Mouse (Mus musculus): ENCODE data around the gene Qser1. TPM values are rescaled to one million over a fixed set of nuclear protein-coding genes. Genes with fewer than 3 reads are reported as not detected.
"Not testable (repeated sequence)": the region's sequence is repeated elsewhere in the genome, so short reads cannot be mapped to it uniquely, and the experiment has no call there.

Gene Qser1
- polyA plus RNA-seq, 1 experiment from 2014 or later, result 15.2 TPM

- ATAC-seq (ENCODE audit: low FRiP score) (no peak), DNase-seq (ENCODE audit: low spot score, missing footprints) (no peak)
- Histone ChIP-seq H3K4me3 (ENCODE audit: low read depth, low read length) (no peak overlapping the region), H3K9ac (ENCODE audit: low read length) (no peak overlapping the region), H3K4me1 (ENCODE audit: control insufficient read depth, insufficient read depth, low read length) (no peaks in the 10 kb centered on the region), H3K36me3 (ENCODE audit: control insufficient read depth, insufficient read depth, low read length) (no peaks in the 10 kb centered on the region), H3K4me2 (no peak overlapping the region), H3K27me3 (ENCODE audit: control insufficient read depth, insufficient read depth, low read length) (no peaks in the 10 kb centered on the region), H3K9me3 (ENCODE audit: control insufficient read depth, low read length) (no peaks in the 10 kb centered on the region), H3K27ac (ENCODE audit: low read depth, low read length) (no peak overlapping the region)
Observed at GRCm38 (mm10) chr2:104840974-104841373, 24.4 kb upstream of the Qser1 start.

- no peak overlapping the region for H3K4me2 ChIP-seq
- no peak overlapping the region for H3K27ac ChIP-seq (ENCODE audit: low read depth, low read length)
- no peaks in the 10 kb centered on the region for H3K27me3 ChIP-seq (ENCODE audit: control insufficient read depth, insufficient read depth, low read length)
- DNase-seq (ENCODE audit: low spot score, missing footprints), result no peak
- no peaks in the 10 kb centered on the region for H3K9me3 ChIP-seq (ENCODE audit: control insufficient read depth, low read length)
- ATAC-seq (ENCODE audit: low FRiP score), result no peak
- no peaks in the 10 kb centered on the region for H3K4me1 ChIP-seq (ENCODE audit: control insufficient read depth, insufficient read depth, low read length)
- no peaks in the 10 kb centered on the region for H3K36me3 ChIP-seq (ENCODE audit: control insufficient read depth, insufficient read depth, low read length)
- no peak overlapping the region for H3K4me3 ChIP-seq (ENCODE audit: low read depth, low read length)
- no peak overlapping the region for H3K9ac ChIP-seq (ENCODE audit: low read length)
- 89% methylated on average over 2 of the region's 2 CpGs for WGBS
Observed at GRCm38 (mm10) chr2:104832486-104832885, 15.9 kb upstream of the Qser1 start.

- Histone ChIP-seq H3K27me3 (ENCODE audit: control insufficient read depth, insufficient read depth, low read length) (no peaks in the 10 kb centered on the region), H3K4me2 (no peak overlapping the region), H3K4me1 (ENCODE audit: control insufficient read depth, insufficient read depth, low read length) (no peaks in the 10 kb centered on the region), H3K36me3 (ENCODE audit: control insufficient read depth, insufficient read depth, low read length) (no peaks in the 10 kb centered on the region), H3K27ac (ENCODE audit: low read depth, low read length) (no peak overlapping the region), H3K4me3 (ENCODE audit: low read depth, low read length) (no peak overlapping the region), H3K9me3 (ENCODE audit: control insufficient read depth, low read length) (no peaks in the 10 kb centered on the region), H3K9ac (ENCODE audit: low read length) (no peak overlapping the region)
- ATAC-seq (ENCODE audit: low FRiP score) (no peak), DNase-seq (ENCODE audit: low spot score, missing footprints) (no peak)
- 88% methylated on average over 4 of the region's 4 CpGs for WGBS
Observed at GRCm38 (mm10) chr2:104826191-104826590, 9.6 kb upstream of the Qser1 start.

- H3K36me3 ChIP-seq (ENCODE audit: control insufficient read depth, insufficient read depth, low read length); H3K4me2 ChIP-seq; H3K4me1 ChIP-seq (ENCODE audit: control insufficient read depth, insufficient read depth, low read length); H3K9me3 ChIP-seq (ENCODE audit: control insufficient read depth, low read length); DNase-seq (ENCODE audit: low spot score, missing footprints); H3K27me3 ChIP-seq (ENCODE audit: control insufficient read depth, insufficient read depth, low read length); H3K27ac ChIP-seq (ENCODE audit: low read depth, low read length); H3K4me3 ChIP-seq (ENCODE audit: low read depth, low read length); ATAC-seq (ENCODE audit: low FRiP score); H3K9ac ChIP-seq (ENCODE audit: low read length): not testable (repeated sequence)
- 93% methylated on average over 3 of the region's 3 CpGs for WGBS
Observed at GRCm38 (mm10) chr2:104818763-104819162, 2.2 kb upstream of the Qser1 start.

GRCm38 (mm10) chr2:104817555-104818330, 1.2 kb upstream of the Qser1 start:
- no peaks in the 10 kb centered on the region for H3K27me3 ChIP-seq (ENCODE audit: control insufficient read depth, insufficient read depth, low read length)
- peak overlapping the region; percentile 94; the same call in 1 of the 2 replicates for H3K27ac ChIP-seq (ENCODE audit: low read depth, low read length)
- H3K4me2 ChIP-seq, result peak overlapping the region; percentile 79
- DNase-seq (ENCODE audit: low spot score, missing footprints), result peak; percentile 85
- peaks cover 12% of the 10 kb centered on the region for H3K4me1 ChIP-seq (ENCODE audit: control insufficient read depth, insufficient read depth, low read length)
- peak overlapping the region; percentile 88 for H3K4me3 ChIP-seq (ENCODE audit: low read depth, low read length)
- 2% methylated on average over 15 of the region's 15 CpGs for WGBS
- ATAC-seq (ENCODE audit: low FRiP score), result no peak
- H3K9ac ChIP-seq (ENCODE audit: low read length), result peak overlapping the region; percentile 97
- no peaks in the 10 kb centered on the region for H3K36me3 ChIP-seq (ENCODE audit: control insufficient read depth, insufficient read depth, low read length)
- no peaks in the 10 kb centered on the region for H3K9me3 ChIP-seq (ENCODE audit: control insufficient read depth, low read length)

- WGBS, result 1% methylated on average over 38 of the region's 51 CpGs
- Histone ChIP-seq H3K27me3 (ENCODE audit: control insufficient read depth, insufficient read depth, low read length) (no peaks in the 10 kb centered on the region), H3K9ac (ENCODE audit: low read length) (peak overlapping the region; percentile 97), H3K4me3 (ENCODE audit: low read depth, low read length) (peak overlapping the region; percentile 88), H3K27ac (ENCODE audit: low read depth, low read length) (peak overlapping the region; percentile 94), H3K36me3 (ENCODE audit: control insufficient read depth, insufficient read depth, low read length) (no peaks in the 10 kb centered on the region), H3K9me3 (ENCODE audit: control insufficient read depth, low read length) (no peaks in the 10 kb centered on the region), H3K4me2 (peak overlapping the region; percentile 79), H3K4me1 (ENCODE audit: control insufficient read depth, insufficient read depth, low read length) (peaks cover 12% of the 10 kb centered on the region)
- peak; percentile 99 for DNase-seq (ENCODE audit: low spot score, missing footprints)
- ATAC-seq (ENCODE audit: low FRiP score), result peak; percentile 96
Observed at GRCm38 (mm10) chr2:104816866-104817439, 393 bp upstream of the Qser1 start.

GRCm38 (mm10) chr2:104815561-104816370, 794 bp downstream of the Qser1 start:
- H3K9ac ChIP-seq (ENCODE audit: low read length), result peak overlapping the region; percentile 97
- peak; percentile 97 for DNase-seq (ENCODE audit: low spot score, missing footprints)
- peak; percentile 60 for ATAC-seq (ENCODE audit: low FRiP score)
- peak overlapping the region; percentile 94 for H3K27ac ChIP-seq (ENCODE audit: low read depth, low read length)
- under 1% methylated on average over 33 of the region's 33 CpGs for WGBS
- no peaks in the 10 kb centered on the region for H3K27me3 ChIP-seq (ENCODE audit: control insufficient read depth, insufficient read depth, low read length)
- peak overlapping the region; percentile 79 for H3K4me2 ChIP-seq
- peaks cover 12% of the 10 kb centered on the region for H3K4me1 ChIP-seq (ENCODE audit: control insufficient read depth, insufficient read depth, low read length)
- no peaks in the 10 kb centered on the region for H3K36me3 ChIP-seq (ENCODE audit: control insufficient read depth, insufficient read depth, low read length)
- H3K4me3 ChIP-seq (ENCODE audit: low read depth, low read length), result peak overlapping the region; percentile 88
- H3K9me3 ChIP-seq (ENCODE audit: control insufficient read depth, low read length), result no peaks in the 10 kb centered on the region

GRCm38 (mm10) chr2:104814181-104814951, 2.2 kb downstream of the Qser1 start:
- 67% methylated on average over 5 of the region's 5 CpGs for WGBS
- no peaks in the 10 kb centered on the region for H3K27me3 ChIP-seq (ENCODE audit: control insufficient read depth, insufficient read depth, low read length)
- no peak overlapping the region for H3K27ac ChIP-seq (ENCODE audit: low read depth, low read length)
- no peaks in the 10 kb centered on the region for H3K9me3 ChIP-seq (ENCODE audit: control insufficient read depth, low read length)
- peaks cover 12% of the 10 kb centered on the region for H3K4me1 ChIP-seq (ENCODE audit: control insufficient read depth, insufficient read depth, low read length)
- peak; percentile 88 for DNase-seq (ENCODE audit: low spot score, missing footprints)
- no peak for ATAC-seq (ENCODE audit: low FRiP score)
- H3K36me3 ChIP-seq (ENCODE audit: control insufficient read depth, insufficient read depth, low read length), result peaks cover 4% of the 10 kb centered on the region; the same call in 1 of the 2 replicates
- H3K4me2 ChIP-seq, result peak overlapping the region; percentile 28
- no peak overlapping the region for H3K9ac ChIP-seq (ENCODE audit: low read length)
- no peak overlapping the region for H3K4me3 ChIP-seq (ENCODE audit: low read depth, low read length)
